Mouse (Mus musculus) midbrain, embryonic 13.5 days (tissue): ENCODE data around the gene Smyd3. TPM values are rescaled to one million over a fixed set of nuclear protein-coding genes. Genes with fewer than 3 reads are reported as not detected.
A peak's percentile ranks its signal among the peaks of the same experiment; 100 is the strongest.
"Not testable (repeated sequence)": the region's sequence is repeated elsewhere in the genome, so short reads cannot be mapped to it uniquely, and the experiment has no call there.

Source experiments
- ATAC-seq: fragments of 200-750 bp; cut with Nextera tagmentation; 2 replicates; pipeline ENCODE4 v1.8.0; 2017; ENCODE audit warnings: mild to moderate bottlenecking, moderate TSS enrichment, moderate library complexity
- H3K27ac ChIP-seq: fragments of 300-500 bp; sonication (generic); 2 replicates; pipeline ENCODE4 v1.5.1; 2015; ENCODE audit warnings: inconsistent platforms, mild to moderate bottlenecking, moderate library complexity
- H3K27me3 ChIP-seq: fragments of 300-500 bp; sonication (generic); 2 replicates; pipeline ENCODE4 v1.6.1; 2015; ENCODE audit warnings: mild to moderate bottlenecking, inconsistent platforms
- H3K36me3 ChIP-seq: fragments of 300-500 bp; sonication (generic); 2 replicates; pipeline ENCODE4 v1.6.1; 2015; ENCODE audit warnings: mild to moderate bottlenecking, inconsistent platforms
- H3K4me1 ChIP-seq: fragments of 300-500 bp; sonication (generic); replicated peaks from 2 replicates; pipeline ENCODE4 v1.6.1; 2015; ENCODE audit warnings: inconsistent platforms
- H3K4me2 ChIP-seq: fragments of 300-500 bp; sonication (generic); replicated peaks from 2 replicates; pipeline ENCODE4 v1.6.1; 2015; ENCODE audit warnings: moderate library complexity, mild to moderate bottlenecking, inconsistent platforms
- H3K4me3 ChIP-seq: fragments of 300-500 bp; sonication (generic); replicated peaks from 2 replicates; pipeline ENCODE4 v1.5.1; 2015; ENCODE audit warnings: mild to moderate bottlenecking, inconsistent platforms
- H3K9ac ChIP-seq: fragments of 300-500 bp; sonication (generic); replicated peaks from 2 replicates; pipeline ENCODE4 v1.6.1; 2015; ENCODE audit warnings: mild to moderate bottlenecking, inconsistent platforms
- H3K9me3 ChIP-seq: fragments of 300-500 bp; sonication (generic); 2 replicates; pipeline ENCODE4 v1.6.1; 2016; ENCODE audit warnings: mild to moderate bottlenecking, inconsistent platforms
- WGBS: fragments of 180-500 bp; shearing (Covaris S2); methylation state at CpG from one replicate; pipeline ENCODE4 v1.1.7; 2015; 5-methylcytosine and 5-hydroxymethylcytosine counted together
- polyA plus RNA-seq: library from polyadenylated mRNA; unstranded; fragments of >200 nt; fragmentation: Nextera tagmentation; extraction: Ambion mirVana; gene quantifications from 2 replicates; pipeline ENCODE4 v1.2.1, GENCODE M21; 2015

Smyd3 gene
- polyA plus RNA-seq, 1 experiment from 2014 or later: 14.5 TPM

GRCm38 (mm10) chr1:179551336-179551735 lies 33.5 kb upstream of the Smyd3 start:
- Histone ChIP-seq H3K27me3 (no peaks in the 10 kb centered on the region), H3K4me2 (no peak overlapping the region), H3K4me1 (peaks cover 20% of the 10 kb centered on the region), H3K36me3 (no peaks in the 10 kb centered on the region), H3K9me3 (no peaks in the 10 kb centered on the region), H3K9ac (no peak overlapping the region), H3K4me3 (no peak overlapping the region), H3K27ac (no peak overlapping the region)
- no peak for ATAC-seq
- 93% methylated on average over 3 of the region's 3 CpGs for WGBS

GRCm38 (mm10) chr1:179548996-179549752 lies 31.3 kb upstream of the Smyd3 start:
- Histone ChIP-seq H3K27ac (no peak overlapping the region), H3K4me2 (no peak overlapping the region), H3K9ac (no peak overlapping the region), H3K9me3 (no peaks in the 10 kb centered on the region), H3K27me3 (no peaks in the 10 kb centered on the region), H3K4me1 (peaks cover 35% of the 10 kb centered on the region), H3K36me3 (no peaks in the 10 kb centered on the region), H3K4me3 (no peak overlapping the region)
- WGBS: 93% methylated on average over 5 of the region's 5 CpGs
- ATAC-seq: no peak

- Histone ChIP-seq H3K9me3 (no peaks in the 10 kb centered on the region), H3K27ac (no peak overlapping the region), H3K36me3 (no peaks in the 10 kb centered on the region), H3K4me1 (peaks cover 35% of the 10 kb centered on the region), H3K27me3 (no peaks in the 10 kb centered on the region), H3K9ac (peak overlapping the region; percentile 46), H3K4me2 (peak overlapping the region; percentile 19; the same call in 1 of the 2 replicates), H3K4me3 (no peak overlapping the region; the same call in 1 of the 2 replicates)
- ATAC-seq: no peak
- 78% methylated on average over 11 of the region's 11 CpGs for WGBS
Observed at GRCm38 (mm10) chr1:179548220-179548619, 30.4 kb upstream of the Smyd3 start.

- no peak for ATAC-seq
- no peaks in the 10 kb centered on the region for H3K9me3 ChIP-seq
- H3K27ac ChIP-seq: peak overlapping the region; percentile 97
- no peaks in the 10 kb centered on the region for H3K36me3 ChIP-seq
- H3K9ac ChIP-seq: peak overlapping the region; percentile 84
- H3K4me3 ChIP-seq: peak overlapping the region; percentile 74
- peaks cover 31% of the 10 kb centered on the region for H3K4me1 ChIP-seq
- peak overlapping the region; percentile 63 for H3K4me2 ChIP-seq
- 7% methylated on average over 5 of the region's 5 CpGs for WGBS
- H3K27me3 ChIP-seq: no peaks in the 10 kb centered on the region
Observed at GRCm38 (mm10) chr1:179547176-179547575, 29.3 kb upstream of the Smyd3 start.

- Histone ChIP-seq H3K4me3 (peak overlapping the region; percentile 74), H3K36me3 (no peaks in the 10 kb centered on the region), H3K9ac (peak overlapping the region; percentile 84), H3K4me1 (peaks cover 31% of the 10 kb centered on the region), H3K4me2 (peak overlapping the region; percentile 63), H3K9me3 (no peaks in the 10 kb centered on the region), H3K27ac (peak overlapping the region; percentile 97), H3K27me3 (no peaks in the 10 kb centered on the region)
- ATAC-seq: peak; percentile 91
- WGBS: 1% methylated on average over 43 of the region's 44 CpGs
Observed at GRCm38 (mm10) chr1:179546551-179546917, 28.7 kb upstream of the Smyd3 start.

GRCm38 (mm10) chr1:179545768-179546550 lies 28.1 kb upstream of the Smyd3 start, which contains the start of the genes Tfb2m and Cnst:
TSS of gene Tfb2m (minus strand) at chr1:179546267.
TSS of gene Cnst (plus strand) at chr1:179546370.
- WGBS: under 1% methylated on average over 69 of the region's 69 CpGs
- ATAC-seq: peak; percentile 100
- Histone ChIP-seq H3K4me3 (peak within 1 kb of the TSS; percentile 74), H3K9ac (peak within 1 kb of the TSS; percentile 84), H3K4me2 (peak within 1 kb of the TSS; percentile 75), H3K4me1 (peaks cover 31% of the 10 kb centered on the region), H3K27ac (peak within 1 kb of the TSS; percentile 97)
- H3K27me3 ChIP-seq, H3K36me3 ChIP-seq, H3K9me3 ChIP-seq: not testable (repeated sequence)

GRCm38 (mm10) chr1:179541502-179541901 lies 23.7 kb upstream of the Smyd3 start:
- H3K4me3 ChIP-seq: no peak overlapping the region
- ATAC-seq: no peak
- no peaks in the 10 kb centered on the region for H3K9me3 ChIP-seq
- H3K4me2 ChIP-seq: no peak overlapping the region
- H3K27ac ChIP-seq: no peak overlapping the region
- H3K9ac ChIP-seq: no peak overlapping the region
- H3K4me1 ChIP-seq: peaks cover 15% of the 10 kb centered on the region
- 60% methylated on average over 3 of the region's 3 CpGs for WGBS
- H3K27me3 ChIP-seq: no peaks in the 10 kb centered on the region
- peaks cover 24% of the 10 kb centered on the region for H3K36me3 ChIP-seq

GRCm38 (mm10) chr1:179539887-179540286 lies 22.0 kb upstream of the Smyd3 start:
- Histone ChIP-seq H3K9ac (no peak overlapping the region), H3K4me1 (peaks cover 8% of the 10 kb centered on the region), H3K27ac (no peak overlapping the region), H3K4me2 (no peak overlapping the region), H3K27me3 (no peaks in the 10 kb centered on the region), H3K4me3 (no peak overlapping the region), H3K36me3 (peaks cover 26% of the 10 kb centered on the region), H3K9me3 (no peaks in the 10 kb centered on the region)
- WGBS: 94% methylated on average over 3 of the region's 3 CpGs
- ATAC-seq: no peak

- Histone ChIP-seq H3K36me3 (peaks cover 28% of the 10 kb centered on the region), H3K4me1 (no peaks in the 10 kb centered on the region; the same call in 1 of the 2 replicates), H3K27me3 (no peaks in the 10 kb centered on the region), H3K9me3 (no peaks in the 10 kb centered on the region), H3K4me2 (no peak overlapping the region), H3K27ac (no peak overlapping the region), H3K4me3 (no peak overlapping the region), H3K9ac (no peak overlapping the region)
- ATAC-seq: no peak
- WGBS: 96% methylated on average over 3 of the region's 3 CpGs
Observed at GRCm38 (mm10) chr1:179539054-179539453, 21.2 kb upstream of the Smyd3 start.

GRCm38 (mm10) chr1:179519901-179520300 lies 2.1 kb upstream of the Smyd3 start:
- 82% methylated on average over 3 of the region's 3 CpGs for WGBS
- Histone ChIP-seq H3K27ac (no peak overlapping the region), H3K4me1 (peaks cover 7% of the 10 kb centered on the region), H3K27me3 (0 out of 2 replicates have a peak, but pooled peaks cover 3% of the 10 kb centered on the region), H3K36me3 (no peaks in the 10 kb centered on the region), H3K9me3 (no peaks in the 10 kb centered on the region), H3K4me2 (no peak overlapping the region), H3K4me3 (no peak overlapping the region), H3K9ac (no peak overlapping the region)
- ATAC-seq: no peak

GRCm38 (mm10) chr1:179516941-179517712 lies 714 bp downstream of the Smyd3 start:
- H3K36me3 ChIP-seq: no peaks in the 10 kb centered on the region
- H3K4me2 ChIP-seq: peak overlapping the region; percentile 84
- H3K9ac ChIP-seq: peak overlapping the region; percentile 73
- H3K9me3 ChIP-seq: no peaks in the 10 kb centered on the region
- 0 out of 2 replicates have a peak, but pooled peaks cover 3% of the 10 kb centered on the region for H3K27me3 ChIP-seq
- peak; percentile 78 for ATAC-seq
- H3K4me3 ChIP-seq: peak overlapping the region; percentile 67
- H3K27ac ChIP-seq: no peak overlapping the region
- WGBS: under 1% methylated on average over 21 of the region's 21 CpGs
- peaks cover 7% of the 10 kb centered on the region for H3K4me1 ChIP-seq
